Mouse (Mus musculus): ENCODE results near the gene Kazn. TPM values are rescaled to one million over a fixed set of nuclear protein-coding genes. Genes with fewer than 3 reads are reported as not detected.

The Kazn gene
- total and polyA plus RNA-seq, 2 experiments from 2014 or later = 20.9 to 78.3 TPM

- Histone ChIP-seq H3K9me3 (ENCODE audit: low read length) (no peaks in the 10 kb centered on the region), H3K27ac (no peak overlapping the region), H3K4me1 (ENCODE audit: insufficient read depth, low read length) (no peaks in the 10 kb centered on the region), H3K4me3 (ENCODE audit: low read length) (no peak overlapping the region), H3K36me3 (ENCODE audit: insufficient read depth, low read length) (no peaks in the 10 kb centered on the region), H3K27me3 (ENCODE audit: insufficient read depth, low read length) (no peaks in the 10 kb centered on the region), H3K9ac (replicated peaks; ENCODE audit: low read length) (no peak overlapping the region), H3K4me2 (ENCODE audit: low read depth, low read length) (no peak overlapping the region)
- no peak for TF ChIP-seq CTCF (IDR thresholded peaks at IDR 0.05; ENCODE audit: low read depth)
- 80% methylated on average over 12 of the region's 12 CpGs for WGBS
- DNase-seq (ENCODE audit: low spot score) = no peak
- ATAC-seq = 0 out of 2 replicates have a peak, but pooled peaks have one; percentile 37
Measured at GRCm38 (mm10) chr4:142117993-142118392, 121.2 kb downstream of the Kazn start.

GRCm38 (mm10) chr4:142113306-142113705 lies 125.9 kb downstream of the Kazn start:
- DNase-seq (ENCODE audit: low spot score) = peak; percentile 69
- WGBS = 35% methylated on average over 8 of the region's 8 CpGs
- peak; percentile 68; the same call in 1 of the 2 replicates for ATAC-seq
- peak; percentile 88 for TF ChIP-seq CTCF (IDR thresholded peaks at IDR 0.05; ENCODE audit: low read depth)
- no peaks in the 10 kb centered on the region for H3K36me3 ChIP-seq (ENCODE audit: insufficient read depth, low read length)
- no peaks in the 10 kb centered on the region for H3K4me1 ChIP-seq (ENCODE audit: insufficient read depth, low read length)
- H3K4me3 ChIP-seq (ENCODE audit: low read length) = no peak overlapping the region
- no peaks in the 10 kb centered on the region for H3K27me3 ChIP-seq (ENCODE audit: insufficient read depth, low read length)
- H3K9me3 ChIP-seq (ENCODE audit: low read length) = no peaks in the 10 kb centered on the region
- no peak overlapping the region for H3K9ac ChIP-seq (replicated peaks; ENCODE audit: low read length)
- no peak overlapping the region for H3K4me2 ChIP-seq (ENCODE audit: low read depth, low read length)
- no peak overlapping the region for H3K27ac ChIP-seq

GRCm38 (mm10) chr4:142103081-142103671 lies 136.0 kb downstream of the Kazn start:
- no peak overlapping the region for H3K9ac ChIP-seq (replicated peaks; ENCODE audit: low read length)
- H3K27ac ChIP-seq = no peak overlapping the region
- H3K36me3 ChIP-seq (ENCODE audit: insufficient read depth, low read length) = 0 out of 2 replicates have a peak, but pooled peaks cover 3% of the 10 kb centered on the region
- no peaks in the 10 kb centered on the region for H3K9me3 ChIP-seq (ENCODE audit: low read length)
- no peak overlapping the region for H3K4me2 ChIP-seq (ENCODE audit: low read depth, low read length)
- no peaks in the 10 kb centered on the region for H3K4me1 ChIP-seq (ENCODE audit: insufficient read depth, low read length)
- ATAC-seq = no peak
- H3K27me3 ChIP-seq (ENCODE audit: insufficient read depth, low read length) = no peaks in the 10 kb centered on the region
- TF ChIP-seq CTCF (IDR thresholded peaks at IDR 0.05; ENCODE audit: low read depth) = no peak
- WGBS = 59% methylated on average over 12 of the region's 12 CpGs
- no peak for DNase-seq (ENCODE audit: low spot score)
- H3K4me3 ChIP-seq (ENCODE audit: low read length) = no peak overlapping the region

- peak; percentile 87 for DNase-seq (ENCODE audit: low spot score)
- TF ChIP-seq CTCF (IDR thresholded peaks at IDR 0.05; ENCODE audit: low read depth) = peak; percentile 89
- ATAC-seq = peak; percentile 38; the same call in 1 of the 2 replicates
- Histone ChIP-seq H3K4me1 (ENCODE audit: insufficient read depth, low read length) (0 out of 2 replicates have a peak, but pooled peaks cover 4% of the 10 kb centered on the region), H3K9me3 (ENCODE audit: low read length) (no peaks in the 10 kb centered on the region), H3K9ac (replicated peaks; ENCODE audit: low read length) (no peak overlapping the region), H3K4me2 (ENCODE audit: low read depth, low read length) (0 out of 2 replicates have a peak overlapping the region, but pooled peaks have one; percentile 13), H3K4me3 (ENCODE audit: low read length) (no peak overlapping the region), H3K27me3 (ENCODE audit: insufficient read depth, low read length) (no peaks in the 10 kb centered on the region), H3K36me3 (ENCODE audit: insufficient read depth, low read length) (no peaks in the 10 kb centered on the region), H3K27ac (no peak overlapping the region)
- WGBS = 20% methylated on average over 8 of the region's 8 CpGs
Measured at GRCm38 (mm10) chr4:142098303-142098702, 140.9 kb downstream of the Kazn start.

- DNase-seq (ENCODE audit: low spot score) (no peak), ATAC-seq (no peak)
- Histone ChIP-seq H3K9ac (replicated peaks; ENCODE audit: low read length) (no peak overlapping the region), H3K4me1 (ENCODE audit: insufficient read depth, low read length) (0 out of 2 replicates have a peak, but pooled peaks cover 4% of the 10 kb centered on the region), H3K9me3 (ENCODE audit: low read length) (no peaks in the 10 kb centered on the region), H3K4me2 (ENCODE audit: low read depth, low read length) (0 out of 2 replicates have a peak overlapping the region, but pooled peaks have one; percentile 13), H3K27ac (no peak overlapping the region), H3K36me3 (ENCODE audit: insufficient read depth, low read length) (no peaks in the 10 kb centered on the region), H3K27me3 (ENCODE audit: insufficient read depth, low read length) (no peaks in the 10 kb centered on the region), H3K4me3 (ENCODE audit: low read length) (no peak overlapping the region)
- no peak for TF ChIP-seq CTCF (IDR thresholded peaks at IDR 0.05; ENCODE audit: low read depth)
- 33% methylated on average over 5 of the region's 5 CpGs for WGBS
Measured at GRCm38 (mm10) chr4:142097871-142098270, 141.3 kb downstream of the Kazn start.

- Histone ChIP-seq H3K9me3 (ENCODE audit: low read length) (no peaks in the 10 kb centered on the region), H3K36me3 (ENCODE audit: insufficient read depth, low read length) (no peaks in the 10 kb centered on the region), H3K27ac (peak overlapping the region; percentile 34; the same call in 1 of the 2 replicates), H3K9ac (replicated peaks; ENCODE audit: low read length) (no peak overlapping the region; the same call in 1 of the 2 replicates), H3K4me2 (ENCODE audit: low read depth, low read length) (no peak overlapping the region), H3K27me3 (ENCODE audit: insufficient read depth, low read length) (no peaks in the 10 kb centered on the region), H3K4me3 (ENCODE audit: low read length) (no peak overlapping the region), H3K4me1 (ENCODE audit: insufficient read depth, low read length) (0 out of 2 replicates have a peak, but pooled peaks cover 4% of the 10 kb centered on the region)
- no peak for TF ChIP-seq CTCF (IDR thresholded peaks at IDR 0.05; ENCODE audit: low read depth)
- ATAC-seq = peak; percentile 76
- peak; percentile 85 for DNase-seq (ENCODE audit: low spot score)
- WGBS = 25% methylated on average over 15 of the region's 15 CpGs
Measured at GRCm38 (mm10) chr4:142095513-142096241, 143.5 kb downstream of the Kazn start.
